Mouse (Mus musculus) limb, embryonic 15.5 days (tissue): ENCODE data around the gene Nectin3. TPM values are rescaled to one million over a fixed set of nuclear protein-coding genes. Genes with fewer than 3 reads are reported as not detected.

ENCODE experiments used
- ATAC-seq: fragments of 200-750 bp; cut with Nextera tagmentation; 2 replicates; pipeline ENCODE4 v1.8.0; 2017; ENCODE audit warnings: low read depth, moderate TSS enrichment; ENCODE audit not compliant: insufficient number of reproducible peaks, low FRiP score, low TSS enrichment
- H3K27ac ChIP-seq: fragments of 300-500 bp; sonication (generic); 2 replicates; pipeline ENCODE4 v1.5.1; 2015; ENCODE audit warnings: moderate library complexity, mild to moderate bottlenecking, inconsistent platforms
- H3K27me3 ChIP-seq: fragments of 300-500 bp; sonication (generic); 2 replicates; pipeline ENCODE4 v1.6.1; 2015; ENCODE audit warnings: inconsistent platforms
- H3K36me3 ChIP-seq: fragments of 300-500 bp; sonication (generic); 2 replicates; pipeline ENCODE4 v1.6.1; 2015; ENCODE audit warnings: inconsistent platforms
- H3K4me1 ChIP-seq: fragments of 300-500 bp; sonication (generic); 2 replicates; pipeline ENCODE4 v1.6.1; 2015; ENCODE audit warnings: inconsistent platforms
- H3K4me2 ChIP-seq: fragments of 300-500 bp; sonication (generic); 2 replicates; pipeline ENCODE4 v1.6.1; 2015; ENCODE audit warnings: mild to moderate bottlenecking, inconsistent platforms
- H3K4me3 ChIP-seq: fragments of 300-500 bp; sonication (generic); 2 replicates; pipeline ENCODE4 v1.5.1; 2015; ENCODE audit warnings: mild to moderate bottlenecking, inconsistent platforms
- H3K9ac ChIP-seq: fragments of 300-500 bp; sonication (generic); 2 replicates; pipeline ENCODE4 v1.6.1; 2015; ENCODE audit warnings: inconsistent platforms
- H3K9me3 ChIP-seq: fragments of 300-500 bp; sonication (generic); 2 replicates; pipeline ENCODE4 v1.6.1; 2016; ENCODE audit warnings: inconsistent platforms
- WGBS: fragments of 180-500 bp; shearing (Covaris S2); methylation state at CpG from one replicate; pipeline ENCODE4 v1.1.7; 2015; 5-methylcytosine and 5-hydroxymethylcytosine counted together
- polyA plus RNA-seq: library from polyadenylated mRNA; unstranded; fragments of >200 nt; fragmentation: Nextera tagmentation; extraction: Ambion mirVana; gene quantifications from 2 replicates; pipeline ENCODE4 v1.2.1, GENCODE M21; 2015

Nectin3 gene
- polyA plus RNA-seq, result 25.4 and 25.7 TPM in 2 replicates

DNA sequence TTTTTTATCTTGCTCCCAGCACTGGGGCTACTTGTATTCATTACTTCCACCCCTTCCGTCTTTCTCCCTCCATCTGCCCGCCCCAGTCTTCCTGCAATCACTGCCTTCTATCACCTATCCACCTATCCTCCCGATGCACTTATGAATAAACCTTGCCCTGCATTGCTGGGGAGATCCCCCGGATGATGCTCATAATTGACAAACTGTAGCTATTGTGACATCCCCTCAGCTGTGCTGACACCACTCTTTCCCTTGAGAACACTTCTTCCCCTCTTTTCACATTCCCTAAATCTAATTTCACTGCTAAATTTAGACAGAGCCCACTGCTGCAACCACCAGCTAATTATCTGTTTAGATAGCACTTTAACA lies at the start of gene Nectin3:
Nectin3 (minus strand) TSS at position 105 of the 369 bp plus-strand sequence.
- peak within 1 kb of the TSS; percentile 96 for H3K27ac ChIP-seq
- no peaks in the 10 kb centered on the region for H3K36me3 ChIP-seq
- peak within 1 kb of the TSS; percentile 87 for H3K4me2 ChIP-seq
- no peaks in the 10 kb centered on the region for H3K27me3 ChIP-seq
- 8% methylated on average over 4 of the region's 4 CpGs for WGBS
- H3K9me3 ChIP-seq, result no peaks in the 10 kb centered on the region
- H3K4me3 ChIP-seq, result peak within 1 kb of the TSS; percentile 74
- peaks cover 12% of the 10 kb centered on the region for H3K4me1 ChIP-seq
- ATAC-seq, result no peak
- H3K9ac ChIP-seq, result peak within 1 kb of the TSS; percentile 55

DNA sequence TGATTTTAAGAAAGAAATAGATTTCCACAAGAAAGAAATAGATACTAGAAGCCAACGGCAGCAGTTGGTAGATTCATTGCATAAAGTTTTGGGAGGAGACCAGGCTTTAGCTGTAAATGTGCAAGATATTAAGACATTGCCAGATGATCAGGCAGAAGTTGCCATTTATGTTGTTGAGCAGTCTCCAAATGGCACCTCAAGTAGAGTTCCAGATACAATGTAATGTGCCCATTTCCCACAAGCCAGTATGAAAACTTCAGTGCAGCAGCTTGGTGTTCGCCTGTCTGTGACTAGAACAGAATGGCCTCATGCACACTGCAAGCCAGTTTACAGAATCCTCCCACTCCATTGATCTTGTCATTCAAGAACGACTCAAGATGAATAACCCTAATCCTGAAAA lies 39.8 kb upstream of the Nectin3 start:
- ATAC-seq, result no peak
- no peaks in the 10 kb centered on the region for H3K27me3 ChIP-seq
- no peaks in the 10 kb centered on the region for H3K4me1 ChIP-seq
- H3K4me3 ChIP-seq, result no peak overlapping the region
- H3K4me2 ChIP-seq, result no peak overlapping the region
- no peaks in the 10 kb centered on the region for H3K36me3 ChIP-seq
- H3K9me3 ChIP-seq, result no peaks in the 10 kb centered on the region
- WGBS, result 87% methylated on average over 3 of the region's 3 CpGs
- no peak overlapping the region for H3K9ac ChIP-seq
- no peak overlapping the region for H3K27ac ChIP-seq

DNA sequence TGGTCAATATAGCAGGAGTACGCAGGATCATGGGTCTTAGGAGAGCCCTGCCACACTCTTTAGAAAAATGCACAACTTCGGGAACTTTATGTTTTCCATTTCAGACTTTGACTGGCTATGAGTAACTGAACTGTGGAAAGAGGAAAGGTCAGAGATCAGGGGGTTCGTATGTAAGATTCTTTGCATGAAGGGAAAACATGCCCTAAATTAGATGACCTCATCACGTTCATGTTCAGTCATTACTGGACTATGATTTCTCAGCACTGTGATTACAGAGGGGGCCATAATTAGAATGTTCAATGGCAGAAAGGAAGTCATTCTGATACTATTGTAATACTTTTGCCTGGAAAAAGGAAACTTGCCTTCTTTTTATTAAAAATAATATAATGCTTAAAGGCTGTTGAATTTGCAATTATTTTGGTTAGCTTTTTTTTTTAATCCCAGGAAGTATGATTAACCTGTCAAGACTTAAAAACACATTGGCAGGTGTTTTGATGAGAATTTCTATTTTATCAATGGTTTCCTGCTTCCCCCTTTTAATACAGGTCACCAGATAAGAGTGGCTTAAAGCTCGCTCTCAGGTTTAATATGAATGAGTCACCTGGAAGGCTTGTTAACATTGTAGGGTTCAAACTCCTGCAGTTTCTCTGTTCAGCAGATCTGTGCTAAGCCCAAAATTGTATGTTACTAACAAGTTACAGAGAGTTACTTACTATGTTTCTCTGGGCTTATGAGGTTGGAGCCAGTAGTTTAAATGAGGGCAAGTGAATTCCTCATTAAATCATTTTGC lies 34.3 kb upstream of the Nectin3 start:
- Histone ChIP-seq H3K4me3 (no peak overlapping the region), H3K4me1 (no peaks in the 10 kb centered on the region), H3K9ac (no peak overlapping the region), H3K4me2 (no peak overlapping the region), H3K9me3 (no peaks in the 10 kb centered on the region), H3K27me3 (no peaks in the 10 kb centered on the region), H3K27ac (no peak overlapping the region), H3K36me3 (no peaks in the 10 kb centered on the region)
- 75% methylated on average over 5 of the region's 5 CpGs for WGBS
- ATAC-seq, result no peak

DNA sequence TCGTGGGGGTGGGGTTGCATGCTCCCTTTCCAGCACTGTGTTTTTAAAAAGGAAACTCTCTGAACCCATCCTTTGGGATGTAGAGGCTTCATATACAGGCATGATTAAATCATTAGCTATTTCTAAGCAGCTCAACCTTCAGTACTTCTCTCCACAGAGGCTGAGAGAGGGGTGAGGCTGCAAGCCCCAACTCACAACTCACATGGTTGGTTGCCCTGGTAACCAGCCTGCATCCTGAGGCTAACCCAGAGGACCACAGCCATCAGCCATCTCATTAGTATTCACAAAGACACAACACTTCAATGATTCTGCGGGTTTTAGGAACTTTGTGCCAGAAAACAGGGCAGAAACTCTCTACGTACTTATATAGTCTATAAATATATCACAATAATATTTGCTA lies 32.7 kb upstream of the Nectin3 start:
- Histone ChIP-seq H3K9me3 (no peaks in the 10 kb centered on the region), H3K36me3 (no peaks in the 10 kb centered on the region), H3K27ac (no peak overlapping the region), H3K4me2 (no peak overlapping the region), H3K4me1 (no peaks in the 10 kb centered on the region), H3K9ac (no peak overlapping the region), H3K4me3 (no peak overlapping the region), H3K27me3 (no peaks in the 10 kb centered on the region)
- WGBS, result 69% methylated on average over 3 of the region's 3 CpGs
- no peak for ATAC-seq

DNA sequence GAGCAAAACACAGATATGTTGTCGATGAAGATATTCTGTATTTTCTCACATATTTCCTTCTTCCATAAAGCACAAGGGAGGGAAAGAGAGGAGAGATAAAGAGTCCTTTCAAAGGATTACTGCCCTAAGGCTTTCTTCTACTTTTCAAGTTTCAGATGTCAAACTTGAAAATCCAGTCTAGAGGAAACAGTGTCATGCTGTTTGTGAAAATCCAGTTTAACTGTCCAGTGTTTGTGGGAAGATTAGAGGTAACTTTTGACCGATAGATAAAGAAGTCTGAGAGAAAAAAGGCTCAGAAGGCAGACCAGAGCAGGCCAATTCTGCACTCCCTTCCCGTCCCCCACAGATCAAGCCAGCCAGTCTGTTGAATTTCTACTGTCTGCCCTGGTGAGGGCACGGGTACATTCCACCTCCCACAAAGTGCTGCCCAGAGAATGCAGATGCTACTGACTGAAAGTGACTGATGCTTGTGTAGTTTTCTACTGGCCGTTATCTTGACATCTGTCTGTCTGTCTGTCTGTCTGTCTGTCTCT lies 22.6 kb upstream of the Nectin3 start:
- no peak overlapping the region for H3K9ac ChIP-seq
- no peak for ATAC-seq
- no peaks in the 10 kb centered on the region for H3K4me1 ChIP-seq
- H3K27ac ChIP-seq, result no peak overlapping the region
- WGBS, result 66% methylated on average over 5 of the region's 5 CpGs
- H3K4me3 ChIP-seq, result no peak overlapping the region
- H3K36me3 ChIP-seq, result no peaks in the 10 kb centered on the region
- H3K9me3 ChIP-seq, result no peaks in the 10 kb centered on the region
- no peak overlapping the region for H3K4me2 ChIP-seq
- H3K27me3 ChIP-seq, result no peaks in the 10 kb centered on the region

DNA sequence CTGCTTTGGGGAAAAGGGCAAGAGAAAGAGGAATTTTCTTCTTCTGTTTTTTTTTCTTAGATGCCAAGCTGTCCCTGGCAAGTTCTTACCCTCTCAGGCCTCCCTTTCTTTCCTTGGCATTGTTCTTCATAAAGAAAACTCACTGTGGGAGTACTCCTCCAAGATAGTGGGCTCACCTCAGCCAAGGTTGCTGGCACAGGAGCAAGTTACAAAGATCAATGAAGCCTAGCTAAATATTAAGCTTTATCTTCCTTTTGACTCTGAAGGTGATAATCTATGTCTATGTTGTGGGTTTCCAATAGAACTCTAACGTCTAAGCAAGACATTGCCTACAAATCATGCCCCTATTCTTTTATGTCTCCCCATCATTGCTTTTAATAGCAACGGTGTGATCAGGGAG lies 21.3 kb upstream of the Nectin3 start:
- no peak for ATAC-seq
- Histone ChIP-seq H3K9me3 (no peaks in the 10 kb centered on the region), H3K27ac (no peak overlapping the region), H3K36me3 (no peaks in the 10 kb centered on the region), H3K4me1 (no peaks in the 10 kb centered on the region), H3K27me3 (no peaks in the 10 kb centered on the region), H3K4me2 (no peak overlapping the region), H3K9ac (no peak overlapping the region), H3K4me3 (no peak overlapping the region)
- 75% methylated on average over 2 of the region's 2 CpGs for WGBS

DNA sequence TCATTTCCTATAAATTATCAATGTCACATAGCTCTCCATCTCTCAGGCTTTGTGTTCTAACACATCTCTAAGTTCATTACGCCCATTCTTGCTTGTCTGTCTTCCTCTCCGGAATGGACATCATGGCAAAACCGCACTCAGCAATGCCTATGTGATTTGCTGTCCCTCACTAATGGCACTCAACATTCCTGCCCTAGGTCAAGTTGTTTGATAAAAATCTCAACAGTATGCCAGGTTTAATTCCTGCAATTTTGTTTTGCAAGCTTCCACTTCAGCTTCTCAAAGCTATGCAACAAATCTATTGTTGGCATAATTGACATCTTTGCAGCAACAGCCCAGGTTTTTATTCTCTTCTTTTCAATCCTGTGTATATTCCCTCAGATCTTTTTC lies 9.6 kb upstream of the Nectin3 start:
- Histone ChIP-seq H3K27ac (no peak overlapping the region), H3K9ac (no peak overlapping the region), H3K4me3 (no peak overlapping the region), H3K4me2 (no peak overlapping the region), H3K9me3 (no peaks in the 10 kb centered on the region), H3K27me3 (no peaks in the 10 kb centered on the region), H3K4me1 (no peaks in the 10 kb centered on the region), H3K36me3 (no peaks in the 10 kb centered on the region)
- ATAC-seq, result no peak
- WGBS, result 84% methylated on average over 3 of the region's 3 CpGs

DNA sequence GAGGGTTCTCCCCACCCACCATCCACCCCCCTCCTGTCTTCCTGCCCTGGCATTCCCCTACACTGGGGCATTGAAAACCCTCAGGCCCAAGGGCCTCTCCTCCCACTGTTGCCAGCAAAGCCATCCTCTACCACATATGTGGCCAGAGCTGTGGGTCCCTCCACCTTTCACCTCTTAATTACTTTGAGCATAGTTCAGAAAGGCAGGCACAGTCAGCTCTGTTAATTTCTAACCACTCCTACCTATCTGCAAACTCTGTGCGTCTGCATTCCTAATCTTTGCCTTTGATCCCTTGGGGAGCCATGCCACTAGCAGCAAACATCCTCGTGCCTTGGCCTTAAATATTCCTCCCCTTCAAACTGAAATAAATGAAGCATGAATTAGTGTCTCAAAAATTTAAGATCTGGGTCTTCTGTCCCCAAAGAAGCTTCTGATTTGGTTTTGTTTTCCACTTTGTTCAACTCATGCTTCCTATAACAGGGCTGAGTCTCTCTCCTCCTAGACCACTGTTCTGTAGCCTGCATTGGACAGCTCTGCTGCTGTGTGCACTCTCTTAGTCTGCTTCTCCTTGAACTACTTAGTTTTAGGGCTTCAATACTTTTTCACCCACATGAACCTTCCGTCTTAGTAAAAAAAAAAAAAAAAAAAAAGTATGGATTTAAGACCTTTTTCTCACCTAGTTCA lies 9.1 kb upstream of the Nectin3 start:
- Histone ChIP-seq H3K9ac (no peak overlapping the region), H3K4me1 (no peaks in the 10 kb centered on the region), H3K4me2 (no peak overlapping the region), H3K27me3 (no peaks in the 10 kb centered on the region), H3K27ac (no peak overlapping the region), H3K9me3 (no peaks in the 10 kb centered on the region), H3K4me3 (no peak overlapping the region), H3K36me3 (no peaks in the 10 kb centered on the region)
- no peak for ATAC-seq
- 38% methylated on average over 3 of the region's 3 CpGs for WGBS

DNA sequence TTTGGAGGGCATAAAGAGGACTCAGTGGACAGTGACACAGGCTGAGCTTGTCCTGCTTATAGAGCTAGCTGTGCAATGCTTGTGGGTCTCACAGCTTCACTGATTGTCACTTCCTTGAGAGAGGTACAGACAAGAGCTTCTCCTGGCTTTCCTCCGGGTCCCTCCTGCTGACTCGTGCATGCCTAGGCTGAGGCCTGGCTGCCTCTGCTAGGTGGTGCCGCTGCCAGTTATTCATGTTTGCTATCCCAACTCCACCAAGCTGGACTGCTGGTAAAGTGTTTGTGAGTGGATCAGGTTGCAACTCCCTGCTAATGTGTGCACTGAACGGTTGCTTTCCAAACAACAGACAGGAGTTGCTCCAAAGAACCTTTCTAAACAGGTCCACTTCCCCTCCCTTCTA lies 5.7 kb upstream of the Nectin3 start:
- H3K27ac ChIP-seq, result no peak overlapping the region
- no peaks in the 10 kb centered on the region for H3K9me3 ChIP-seq
- no peak for ATAC-seq
- no peaks in the 10 kb centered on the region for H3K27me3 ChIP-seq
- no peak overlapping the region for H3K9ac ChIP-seq
- no peaks in the 10 kb centered on the region for H3K36me3 ChIP-seq
- H3K4me2 ChIP-seq, result no peak overlapping the region
- H3K4me3 ChIP-seq, result no peak overlapping the region
- no peaks in the 10 kb centered on the region for H3K4me1 ChIP-seq
- WGBS, result 71% methylated on average over 4 of the region's 4 CpGs

DNA sequence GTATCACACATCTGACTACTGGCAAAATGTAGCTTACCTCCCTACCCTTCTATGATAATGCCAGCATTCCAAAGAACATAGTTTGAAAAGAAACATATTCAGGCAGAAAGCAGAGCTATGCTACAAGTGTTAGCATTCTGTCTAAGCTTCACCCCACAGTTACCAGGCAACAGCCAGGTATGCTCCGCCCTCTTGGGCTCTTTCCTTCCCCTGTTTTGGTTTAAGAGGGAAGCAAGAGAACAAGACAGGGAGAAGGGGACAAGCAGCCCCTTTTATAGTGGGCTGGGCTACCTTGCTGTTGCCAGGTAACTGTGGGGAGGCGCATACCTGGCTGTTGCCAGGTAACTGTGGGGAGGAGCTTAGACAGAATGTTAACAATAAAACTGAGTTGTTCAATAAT lies 4.0 kb upstream of the Nectin3 start:
- WGBS, result 64% methylated on average over 2 of the region's 2 CpGs
- Histone ChIP-seq H3K9me3 (no peaks in the 10 kb centered on the region), H3K36me3 (no peaks in the 10 kb centered on the region), H3K4me1 (peaks cover 7% of the 10 kb centered on the region), H3K27ac (no peak overlapping the region), H3K4me3 (no peak overlapping the region), H3K27me3 (no peaks in the 10 kb centered on the region), H3K4me2 (no peak overlapping the region), H3K9ac (no peak overlapping the region)
- no peak for ATAC-seq

DNA sequence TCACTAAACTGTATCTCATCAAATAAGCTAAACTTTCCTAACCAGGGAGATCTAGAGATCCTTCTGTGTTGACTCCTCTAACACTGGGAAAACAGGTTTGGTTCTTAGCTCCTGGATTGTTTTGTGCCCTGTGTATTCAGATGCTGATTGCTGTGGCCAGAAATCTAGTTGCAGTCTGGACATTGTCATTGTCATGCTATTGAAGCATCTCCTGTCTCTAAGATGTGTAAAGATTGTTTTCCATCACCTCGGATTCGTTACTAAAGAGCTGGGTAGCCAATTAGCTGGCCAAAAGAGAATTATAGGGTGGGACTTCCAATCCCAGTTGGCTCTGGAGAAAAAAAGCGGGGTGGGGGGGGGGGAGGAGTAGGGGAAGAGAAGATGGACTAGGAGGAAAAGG lies 2.4 kb upstream of the Nectin3 start:
- no peak for ATAC-seq
- Histone ChIP-seq H3K9me3 (no peaks in the 10 kb centered on the region), H3K4me3 (no peak overlapping the region), H3K9ac (no peak overlapping the region), H3K4me2 (no peak overlapping the region), H3K4me1 (peaks cover 7% of the 10 kb centered on the region), H3K36me3 (no peaks in the 10 kb centered on the region), H3K27ac (no peak overlapping the region), H3K27me3 (no peaks in the 10 kb centered on the region)
- WGBS, result 63% methylated on average over 3 of the region's 3 CpGs

DNA sequence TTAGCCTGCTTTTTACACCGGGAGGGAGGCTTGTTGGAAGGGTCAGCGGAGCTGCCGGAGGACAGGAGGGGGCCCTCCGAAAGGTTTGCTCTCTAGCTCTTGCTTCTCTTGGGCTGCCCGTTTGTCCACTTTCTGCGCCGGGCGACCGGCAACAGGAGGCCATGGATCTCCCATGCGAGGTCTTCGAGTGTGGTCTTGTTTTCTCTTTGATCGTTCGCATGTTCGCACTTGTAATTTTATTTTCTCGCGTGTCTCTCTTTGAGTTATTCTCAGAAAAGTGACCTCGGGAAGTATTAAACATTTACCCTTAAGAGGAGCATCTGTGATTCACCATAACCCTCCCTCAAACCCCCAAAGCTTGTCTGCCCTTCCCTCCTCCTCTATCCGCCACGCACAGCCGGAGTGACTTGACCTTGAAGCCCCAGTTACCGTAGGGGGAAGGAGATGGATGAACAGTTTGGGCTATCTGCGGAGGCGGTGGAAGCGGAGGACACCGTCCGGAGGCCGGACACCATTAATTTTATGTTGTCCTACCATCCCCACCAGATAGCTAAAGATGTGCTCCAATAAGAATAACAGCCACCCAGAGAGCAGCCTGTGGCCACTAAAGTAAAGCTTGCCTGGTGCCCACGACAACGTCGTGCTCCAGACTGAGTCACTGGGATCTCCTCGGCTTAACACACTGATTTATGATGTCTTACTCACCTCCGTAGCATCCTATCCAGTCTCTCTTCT lies 472 bp downstream of the Nectin3 start:
- peak overlapping the region; percentile 55 for H3K9ac ChIP-seq
- H3K4me3 ChIP-seq, result peak overlapping the region; percentile 74
- ATAC-seq, result no peak
- peaks cover 12% of the 10 kb centered on the region for H3K4me1 ChIP-seq
- H3K4me2 ChIP-seq, result peak overlapping the region; percentile 87
- H3K27ac ChIP-seq, result peak overlapping the region; percentile 96
- H3K27me3 ChIP-seq, result no peaks in the 10 kb centered on the region
- WGBS, result under 1% methylated on average over 32 of the region's 32 CpGs
- H3K9me3 ChIP-seq, result no peaks in the 10 kb centered on the region
- H3K36me3 ChIP-seq, result no peaks in the 10 kb centered on the region
